Mouse (Mus musculus) retina, postnatal 1 day (tissue): ENCODE results near the gene Sema6d.

Source experiments
- DNase-seq: peaks from one replicate; pipeline ENCODE4 v3.0.0-alpha.2; 2012

The Sema6d gene

DNA sequence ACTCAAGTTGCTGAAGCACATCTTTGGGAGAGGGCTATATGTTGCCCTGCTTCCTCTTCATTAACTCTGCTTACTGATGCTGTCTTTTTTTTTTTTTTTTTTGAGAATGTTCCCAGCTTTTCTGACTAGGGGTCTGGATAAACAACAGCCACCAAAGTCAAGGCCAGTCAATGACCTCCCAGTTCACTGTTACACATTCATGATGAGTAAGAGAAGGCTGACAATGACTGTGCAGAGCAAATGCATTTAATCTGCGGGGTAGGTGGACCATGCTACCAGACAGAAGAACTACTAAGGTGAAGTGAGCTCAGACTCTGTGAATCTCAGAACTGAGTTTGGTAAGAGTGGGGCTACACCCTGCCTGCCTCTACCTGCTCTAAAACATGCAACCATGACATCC is 396.0 kb downstream of the Sema6d start:
- no peak for DNase-seq

GRCm38 (mm10) chr2:124490010-124490801 is 400.4 kb downstream of the Sema6d start:
- DNase-seq, result peak; percentile 58

DNA sequence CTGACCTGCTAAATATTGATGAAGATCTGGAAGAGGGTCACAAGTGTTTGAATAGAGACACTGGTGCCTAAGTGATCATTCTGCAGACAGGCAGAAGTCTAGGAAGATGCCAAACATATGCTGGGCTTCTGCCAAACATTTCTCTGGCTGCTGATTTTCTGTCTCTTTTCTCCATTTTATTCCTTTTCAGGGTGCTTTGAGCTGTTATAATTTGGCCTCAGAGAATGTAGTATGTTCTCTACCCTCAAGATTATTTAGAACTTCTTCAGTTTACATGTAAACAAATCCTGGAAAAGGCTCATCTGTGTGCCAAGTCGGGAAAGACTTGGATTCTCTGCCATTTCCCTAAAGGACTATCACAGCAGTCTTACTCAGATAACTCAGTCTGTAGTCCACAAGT is 406.0 kb downstream of the Sema6d start:
- no peak for DNase-seq

DNA sequence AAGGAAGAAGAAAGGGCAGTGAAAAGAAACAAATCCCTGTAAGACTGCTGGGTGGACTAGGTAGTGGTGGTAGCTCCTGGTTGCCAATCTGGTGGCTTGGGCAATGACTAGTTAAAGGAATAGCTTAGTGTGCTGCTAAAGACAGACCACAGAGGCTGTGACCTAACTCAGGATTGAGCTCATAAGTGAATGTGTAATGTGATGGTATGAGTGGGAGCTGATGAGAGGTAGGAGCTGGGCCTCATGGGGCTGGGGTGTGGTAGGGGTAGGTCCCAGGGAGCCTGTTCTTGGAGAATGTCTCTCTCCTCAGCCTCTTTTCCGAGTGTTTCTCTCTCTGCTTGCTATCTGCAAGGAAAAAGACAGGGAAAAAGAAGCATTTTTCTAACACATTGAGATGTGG is 409.9 kb downstream of the Sema6d start:
- no peak for DNase-seq

DNA sequence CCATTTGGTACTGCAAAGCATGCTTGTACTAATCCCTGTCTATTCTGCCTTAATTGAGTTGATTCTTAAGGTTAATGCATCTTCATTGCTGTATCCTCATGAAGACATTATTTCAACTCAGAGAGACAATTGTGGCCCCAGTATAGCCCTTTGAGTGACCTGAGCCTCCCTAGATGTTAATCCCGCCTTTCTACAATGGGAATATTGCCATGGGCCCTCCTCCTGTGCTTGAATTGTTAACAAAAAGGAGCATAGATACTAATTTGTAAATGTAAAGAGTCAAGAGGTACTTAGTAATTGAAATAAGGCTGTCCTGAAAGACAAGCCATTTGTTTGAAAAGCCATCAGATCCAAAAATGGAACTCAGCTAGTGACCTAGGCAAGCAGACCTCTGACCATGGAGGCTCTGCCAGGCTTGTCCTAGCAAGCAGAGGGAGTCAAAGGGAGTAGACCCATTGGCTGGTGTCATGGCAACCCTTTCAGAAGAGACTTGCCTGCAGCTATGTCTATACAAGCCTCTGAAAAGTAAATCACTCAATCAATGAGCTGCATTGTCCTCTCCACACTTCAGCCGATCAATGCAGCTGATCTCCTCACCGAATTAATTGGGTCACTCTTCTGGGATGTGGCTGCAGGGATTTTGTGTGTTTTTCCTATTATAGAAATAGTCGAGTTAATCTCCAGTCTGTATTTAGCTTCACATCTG is 416.2 kb downstream of the Sema6d start:
- DNase-seq, result peak; percentile 22

GRCm38 (mm10) chr2:124507804-124508203 is 418.0 kb downstream of the Sema6d start:
- no peak for DNase-seq

DNA sequence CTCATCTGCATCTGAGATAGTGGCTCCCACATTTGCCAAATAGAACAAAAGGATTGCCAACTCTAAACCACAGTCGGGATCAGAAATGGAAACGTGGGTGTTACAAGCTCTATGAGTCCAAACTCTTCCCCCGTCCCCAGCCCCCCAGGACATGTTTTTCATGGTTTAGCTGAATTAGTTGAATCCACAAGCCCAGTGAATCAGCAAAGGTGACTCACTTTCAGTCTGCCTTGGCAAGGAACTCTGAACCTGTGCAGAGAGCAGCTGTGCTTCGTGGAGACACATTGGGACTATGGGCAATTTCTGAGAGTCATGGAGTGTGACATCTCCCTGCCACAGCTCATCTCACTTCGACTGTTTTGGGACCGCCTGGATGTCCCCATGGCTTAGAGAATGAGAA is 419.7 kb downstream of the Sema6d start:
- DNase-seq, result no peak

GRCm38 (mm10) chr2:124511826-124512225 is 422.1 kb downstream of the Sema6d start:
- no peak for DNase-seq

GRCm38 (mm10) chr2:124522426-124522825 is 432.7 kb downstream of the Sema6d start:
- DNase-seq, result no peak

DNA sequence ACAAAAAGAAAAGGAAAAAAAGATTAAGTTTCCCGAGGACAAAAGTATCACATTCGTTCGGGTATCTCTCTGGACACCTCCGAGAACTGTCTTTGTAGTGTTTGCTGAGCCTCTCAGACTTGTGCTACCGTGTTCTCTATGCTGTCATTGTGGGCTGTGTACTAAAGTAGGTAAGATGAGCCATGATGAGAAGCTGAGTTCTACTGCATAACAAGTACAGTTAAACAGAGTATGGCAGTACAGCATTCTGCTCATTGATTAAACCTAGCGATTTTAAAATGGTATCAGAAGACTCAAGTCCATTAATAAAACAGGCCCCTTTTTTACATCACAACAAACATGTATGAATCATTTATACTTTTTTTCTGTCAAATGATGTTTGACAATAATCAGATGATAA is 433.9 kb downstream of the Sema6d start:
- DNase-seq, result no peak

- DNase-seq, result no peak
Observed at GRCm38 (mm10) chr2:124524167-124524566, 434.4 kb downstream of the Sema6d start.

- DNase-seq, result no peak
Observed at GRCm38 (mm10) chr2:124527641-124528040, 437.9 kb downstream of the Sema6d start.

DNA sequence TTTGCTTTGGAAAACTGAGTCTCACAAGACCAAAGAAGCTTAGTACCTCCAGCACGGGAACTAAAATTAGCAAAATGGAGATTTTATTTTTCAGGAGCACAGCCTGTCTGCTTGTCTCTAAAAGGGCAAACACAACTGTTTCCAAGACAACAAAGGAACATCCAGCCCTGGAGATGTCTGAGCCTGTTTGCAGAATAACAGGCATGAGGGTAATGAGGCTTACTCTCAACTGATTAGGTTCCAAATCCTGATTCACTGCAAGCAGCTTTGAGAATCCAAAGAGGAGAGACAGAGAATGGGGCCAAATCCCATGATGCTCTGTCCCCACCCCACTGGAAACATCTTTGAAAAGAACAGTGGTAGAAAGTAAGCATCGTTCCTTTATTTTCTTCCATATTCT is 440.7 kb downstream of the Sema6d start:
- DNase-seq, result no peak

- DNase-seq, result no peak
Observed at GRCm38 (mm10) chr2:124531062-124531461, 441.3 kb downstream of the Sema6d start.

- DNase-seq, result no peak
Observed at GRCm38 (mm10) chr2:124532906-124533305, 443.1 kb downstream of the Sema6d start.

DNA sequence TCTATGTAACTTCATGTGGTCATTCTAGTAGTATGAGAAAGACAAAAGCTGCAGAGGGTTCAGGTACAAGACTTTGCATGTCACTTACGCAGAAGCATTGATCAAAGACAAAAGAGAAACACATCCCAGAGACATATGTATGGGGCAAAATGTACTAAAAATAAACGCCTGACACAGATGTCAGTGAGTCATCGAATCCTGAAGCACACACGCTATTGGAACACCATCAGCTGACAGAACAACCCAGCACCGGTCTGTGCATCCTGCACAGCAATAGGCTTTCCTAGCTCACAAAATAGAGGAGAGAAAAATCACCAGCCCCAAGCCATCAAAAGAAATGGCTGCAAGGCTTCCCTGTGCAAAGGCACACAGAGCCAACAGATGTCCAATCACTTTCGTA is 443.8 kb downstream of the Sema6d start:
- no peak for DNase-seq

- no peak for DNase-seq
Observed at GRCm38 (mm10) chr2:124550315-124550714, 460.5 kb downstream of the Sema6d start.

DNA sequence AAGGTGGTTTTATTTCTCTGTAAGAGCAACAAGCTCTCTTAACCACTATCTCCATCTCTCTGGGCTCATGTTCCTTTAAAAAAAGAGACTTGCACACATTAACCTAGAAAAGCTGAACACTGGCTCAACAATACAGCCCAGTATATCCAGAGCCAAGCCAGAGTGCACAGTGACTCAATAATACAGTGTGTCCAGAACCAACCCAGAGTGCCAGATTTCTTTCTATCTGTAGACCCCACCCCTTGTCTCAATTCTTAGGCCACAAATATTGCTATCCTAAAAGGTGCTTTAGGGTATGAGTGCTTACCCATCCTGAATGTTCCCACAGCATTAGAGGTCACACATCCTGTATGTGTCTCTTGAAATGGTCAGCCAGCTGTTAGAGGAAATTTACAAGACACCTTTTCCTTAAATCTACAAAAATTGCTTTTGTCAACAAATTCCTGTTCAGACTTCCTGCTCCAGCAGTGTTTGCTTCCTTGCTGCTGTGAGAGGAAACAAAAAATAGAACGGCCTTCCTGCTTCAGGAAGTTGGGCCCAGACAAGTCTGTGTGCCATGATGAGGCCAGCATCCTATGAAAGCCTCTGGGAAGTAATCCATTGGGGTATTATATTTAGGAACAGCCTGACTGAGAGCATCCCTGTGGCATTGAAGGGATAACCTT is 465.1 kb downstream of the Sema6d start:
- DNase-seq, result no peak

DNA sequence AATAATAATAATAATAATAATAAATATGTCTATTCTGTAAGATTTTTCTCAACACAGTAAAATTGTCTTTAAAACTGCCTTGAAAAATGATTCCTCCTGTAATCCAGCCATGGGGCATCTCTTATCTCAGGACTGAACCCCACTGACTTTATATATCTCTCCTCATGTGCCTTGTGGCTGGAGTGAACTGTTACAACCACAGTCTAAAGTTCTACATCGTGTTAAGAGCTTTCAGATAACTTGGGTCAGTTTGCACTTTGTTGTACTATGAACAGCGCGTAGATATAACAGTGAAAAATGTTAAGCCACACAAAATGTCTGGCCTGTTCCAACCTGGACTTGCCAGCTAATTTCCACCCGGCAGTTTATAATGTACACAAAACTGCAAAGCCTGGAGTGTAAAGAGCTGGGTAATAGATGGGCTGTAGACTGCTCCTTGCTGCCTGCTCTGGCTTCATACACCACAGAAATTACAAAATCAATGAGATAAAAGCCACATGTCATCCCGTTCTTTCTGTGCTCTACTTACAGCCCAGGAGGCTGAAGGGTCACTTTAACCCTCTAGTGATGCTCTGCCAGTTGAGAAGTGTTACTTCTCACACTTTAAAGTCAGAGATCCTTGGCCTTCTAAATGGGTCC is 467.2 kb downstream of the Sema6d start:
- no peak for DNase-seq

GRCm38 (mm10) chr2:124558021-124558420 is 468.3 kb downstream of the Sema6d start:
- DNase-seq, result no peak

GRCm38 (mm10) chr2:124561668-124562067 is 471.9 kb downstream of the Sema6d start:
- DNase-seq, result no peak

DNA sequence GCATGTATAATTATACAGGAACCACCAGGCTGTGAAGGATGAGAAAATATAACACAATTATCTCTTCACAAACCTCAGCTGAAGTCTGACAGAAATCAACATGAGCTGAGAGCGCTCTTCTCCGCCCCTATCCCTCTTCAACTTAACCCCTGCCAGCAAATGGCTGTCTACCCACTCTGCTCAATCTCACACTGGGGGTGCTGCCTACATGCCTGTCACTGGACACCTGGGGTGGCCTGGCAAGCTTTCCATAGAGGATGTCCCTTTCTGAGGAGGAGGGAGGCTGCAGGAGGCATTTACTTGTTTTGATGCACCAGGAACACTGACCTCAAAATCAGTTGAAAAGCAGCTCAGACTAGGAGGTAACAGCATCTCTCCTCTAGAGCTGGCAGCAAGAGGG is 472.3 kb downstream of the Sema6d start:
- no peak for DNase-seq

DNA sequence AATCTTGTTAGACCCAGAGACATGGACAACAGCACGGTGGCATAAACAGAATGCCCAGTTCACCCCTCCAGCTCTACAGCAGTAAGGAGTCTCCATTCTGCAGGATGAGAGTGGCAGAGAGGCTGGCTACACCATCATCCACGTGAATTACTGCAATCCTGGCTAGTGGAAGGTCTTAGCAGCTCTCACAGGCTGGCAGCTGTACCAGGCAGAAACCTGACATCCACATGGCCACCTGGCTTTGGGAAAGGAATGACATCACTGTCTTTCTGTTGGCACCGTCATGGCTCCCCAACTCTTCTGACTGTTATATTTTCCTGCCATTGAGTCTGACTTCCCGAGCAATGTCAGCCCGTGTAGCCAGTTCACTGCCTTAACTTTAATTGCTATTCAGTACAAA is 474.0 kb downstream of the Sema6d start:
- no peak for DNase-seq
